Mouse (Mus musculus): Measurements from ENCODE around the gene Pik3r2. TPM values are rescaled to one million over a fixed set of nuclear protein-coding genes. Genes with fewer than 3 reads are reported as not detected.

The Pik3r2 gene
- polyA plus RNA-seq, 1 experiment from 2014 or later: 61.6 TPM

DNA sequence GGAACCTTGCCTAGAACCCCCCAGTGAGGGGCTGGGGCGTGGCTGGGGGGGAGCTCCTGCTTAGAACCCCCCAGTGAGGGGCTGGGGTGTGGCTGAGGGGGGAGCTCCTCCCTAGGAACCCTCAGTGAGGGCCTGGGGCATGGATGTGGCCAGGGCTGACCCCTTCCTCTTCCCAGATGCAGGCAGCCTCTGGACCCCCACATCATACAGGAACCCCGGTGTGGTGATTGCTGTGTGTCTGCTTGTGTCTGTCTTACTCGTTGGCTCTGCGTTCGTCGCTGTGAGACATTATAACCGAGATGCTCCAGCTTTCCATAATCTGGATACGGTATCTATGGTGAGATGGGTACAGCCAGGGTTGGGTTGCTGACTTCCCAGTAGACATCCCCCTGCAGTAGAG is 54.9 kb downstream of the Pik3r2 start:
- WGBS: 86% methylated on average over 8 of the region's 8 CpGs
- Histone ChIP-seq H3K27ac (ENCODE audit: low read depth, low read length) (no peak overlapping the region), H3K4me1 (replicated peaks; ENCODE audit: control insufficient read depth, insufficient read depth, low read length) (no peaks in the 10 kb centered on the region), H3K4me3 (ENCODE audit: low read depth, low read length) (no peak overlapping the region), H3K4me2 (ENCODE audit: low read depth, low read length, severe bottlenecking) (no peak overlapping the region), H3K9me3 (ENCODE audit: control insufficient read depth, low read length) (no peaks in the 10 kb centered on the region), H3K9ac (ENCODE audit: low read length) (no peak overlapping the region), H3K27me3 (ENCODE audit: control insufficient read depth, insufficient read depth, low read length) (no peaks in the 10 kb centered on the region), H3K36me3 (ENCODE audit: control insufficient read depth, insufficient read depth, low read length) (no peaks in the 10 kb centered on the region)
- peak; percentile 51 for DNase-seq (ENCODE audit: low spot score)
- no peak for ATAC-seq (replicated peaks; ENCODE audit: low FRiP score)

DNA sequence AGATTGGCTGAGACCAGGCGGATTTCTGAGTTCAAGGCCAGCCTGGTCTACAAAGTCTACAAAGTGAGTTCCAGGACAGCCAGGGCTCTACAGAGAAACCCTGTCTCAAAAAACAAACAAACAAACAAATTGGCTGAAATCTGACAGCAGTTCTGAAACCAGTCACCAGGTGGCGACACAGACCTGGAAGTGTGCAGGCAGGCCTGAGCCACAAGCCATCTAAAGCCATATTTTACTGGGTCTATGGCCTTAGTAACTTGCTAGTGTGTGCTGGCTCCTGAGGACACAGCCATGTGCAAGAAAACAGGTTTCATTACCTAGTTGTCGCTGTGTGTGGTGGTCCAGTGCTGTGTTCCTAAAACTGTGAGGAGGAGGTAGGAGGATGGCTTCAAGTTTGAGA is 55.8 kb downstream of the Pik3r2 start:
- H3K9ac ChIP-seq (ENCODE audit: low read length): no peak overlapping the region
- H3K27me3 ChIP-seq (ENCODE audit: control insufficient read depth, insufficient read depth, low read length): no peaks in the 10 kb centered on the region
- DNase-seq (ENCODE audit: low spot score) (peak; percentile 87), ATAC-seq (replicated peaks; ENCODE audit: low FRiP score) (peak; percentile 69; the same call in 1 of the 2 replicates)
- no peak overlapping the region for H3K4me2 ChIP-seq (ENCODE audit: low read depth, low read length, severe bottlenecking)
- no peaks in the 10 kb centered on the region for H3K9me3 ChIP-seq (ENCODE audit: control insufficient read depth, low read length)
- no peaks in the 10 kb centered on the region for H3K4me1 ChIP-seq (replicated peaks; ENCODE audit: control insufficient read depth, insufficient read depth, low read length)
- H3K36me3 ChIP-seq (ENCODE audit: control insufficient read depth, insufficient read depth, low read length): no peaks in the 10 kb centered on the region
- no peak overlapping the region for H3K4me3 ChIP-seq (ENCODE audit: low read depth, low read length)
- no peak overlapping the region for H3K27ac ChIP-seq (ENCODE audit: low read depth, low read length)
- whole genome bisulfite sequencing: 8% methylated on average over 3 of the region's 3 CpGs

DNA sequence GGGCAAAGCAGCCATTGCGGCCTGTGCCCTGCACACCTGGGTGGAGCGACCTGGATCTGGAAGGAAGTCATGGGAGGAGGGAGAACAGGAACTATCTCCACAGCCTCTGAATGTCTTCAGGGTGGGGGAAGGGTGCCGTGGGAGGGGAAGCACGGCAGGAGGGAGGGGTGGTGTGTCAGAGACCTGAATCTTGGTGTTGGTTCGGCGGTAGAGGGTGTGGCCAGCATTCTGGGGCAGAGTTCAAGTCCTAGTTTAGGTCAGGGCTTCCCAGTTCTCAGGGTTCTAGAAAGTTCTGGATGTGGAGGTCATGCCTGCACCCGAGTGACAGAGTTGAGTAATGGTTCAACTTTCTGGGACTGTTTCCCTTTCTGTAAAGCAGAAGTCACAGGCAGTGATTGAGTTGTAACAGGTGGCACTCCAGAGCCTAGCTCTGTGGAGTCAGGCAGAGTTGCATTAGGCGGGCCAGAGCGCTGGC is 56.7 kb downstream of the Pik3r2 start:
- ATAC-seq (replicated peaks; ENCODE audit: low FRiP score): no peak
- DNase-seq (ENCODE audit: low spot score): no peak
- WGBS: 76% methylated on average over 9 of the region's 9 CpGs
- no peak overlapping the region for H3K9ac ChIP-seq (ENCODE audit: low read length)
- no peaks in the 10 kb centered on the region for H3K27me3 ChIP-seq (ENCODE audit: control insufficient read depth, insufficient read depth, low read length)
- H3K27ac ChIP-seq (ENCODE audit: low read depth, low read length): no peak overlapping the region
- no peaks in the 10 kb centered on the region for H3K36me3 ChIP-seq (ENCODE audit: control insufficient read depth, insufficient read depth, low read length)
- H3K9me3 ChIP-seq (ENCODE audit: control insufficient read depth, low read length): no peaks in the 10 kb centered on the region
- no peaks in the 10 kb centered on the region for H3K4me1 ChIP-seq (replicated peaks; ENCODE audit: control insufficient read depth, insufficient read depth, low read length)
- no peak overlapping the region for H3K4me2 ChIP-seq (ENCODE audit: low read depth, low read length, severe bottlenecking)
- no peak overlapping the region for H3K4me3 ChIP-seq (ENCODE audit: low read depth, low read length)

DNA sequence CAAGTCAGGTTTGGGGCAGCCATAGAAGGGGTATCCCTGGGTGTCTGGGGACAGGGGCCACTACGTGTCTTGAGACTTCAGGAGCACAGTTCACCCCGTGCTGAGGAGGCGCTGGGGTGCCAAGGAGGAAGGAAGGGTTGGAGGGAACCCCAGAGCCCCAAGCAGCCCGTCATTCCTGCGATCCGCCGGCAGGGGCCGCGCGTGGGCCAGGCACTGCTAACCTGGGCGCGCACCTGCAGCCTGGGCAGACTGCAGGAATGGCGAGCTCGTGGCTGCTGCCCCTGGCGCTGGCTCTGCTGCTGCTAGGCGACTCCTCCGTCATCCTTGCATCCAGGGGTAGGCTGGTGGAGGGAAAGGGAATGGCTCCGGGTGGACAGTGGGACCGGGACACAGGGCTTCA is 58.2 kb downstream of the Pik3r2 start, which contains the start of gene Gm3336:
Gm3336 (plus strand) TSS at position 247 of the 400 bp plus-strand sequence.
- Histone ChIP-seq H3K4me3 (ENCODE audit: low read depth, low read length) (no peak within 1 kb of the TSS), H3K27ac (ENCODE audit: low read depth, low read length) (no peak within 1 kb of the TSS), H3K9me3 (ENCODE audit: control insufficient read depth, low read length) (no peaks in the 10 kb centered on the region), H3K36me3 (ENCODE audit: control insufficient read depth, insufficient read depth, low read length) (no peaks in the 10 kb centered on the region), H3K9ac (ENCODE audit: low read length) (no peak within 1 kb of the TSS; the same call in 1 of the 2 replicates), H3K4me1 (replicated peaks; ENCODE audit: control insufficient read depth, insufficient read depth, low read length) (no peaks in the 10 kb centered on the region), H3K4me2 (ENCODE audit: low read depth, low read length, severe bottlenecking) (no peak within 1 kb of the TSS), H3K27me3 (ENCODE audit: control insufficient read depth, insufficient read depth, low read length) (no peaks in the 10 kb centered on the region)
- WGBS: 1% methylated on average over 19 of the region's 19 CpGs
- ATAC-seq (replicated peaks; ENCODE audit: low FRiP score) (peak; percentile 45; the same call in 1 of the 2 replicates), DNase-seq (ENCODE audit: low spot score) (peak; percentile 80)

Small RNA genes lying within 50 kb of the gene (microRNA-seq; reads per million reads assigned to microRNA genes)
- gene Mir7240 (ENCODE audit: insufficient number of aligned reads): not detected

Other genes starting within 250 kb of the Pik3r2 start
- gene Fkbp8, start 249.0 kb downstream of the Pik3r2 start, polyA plus RNA-seq (2014; fragmentation: Nextera tagmentation; extraction: Ambion mirVana): 268 and 290 TPM in 2 replicates
- gene Kxd1, start 248.8 kb downstream of the Pik3r2 start, polyA plus RNA-seq (2014; fragmentation: Nextera tagmentation; extraction: Ambion mirVana): 56.0 and 59.9 TPM in 2 replicates
- gene Ell, start 237.3 kb downstream of the Pik3r2 start, polyA plus RNA-seq (2014; fragmentation: Nextera tagmentation; extraction: Ambion mirVana): 21.8 and 22.2 TPM in 2 replicates
- gene Isyna1, start 182.3 kb downstream of the Pik3r2 start, polyA plus RNA-seq (2014; fragmentation: Nextera tagmentation; extraction: Ambion mirVana): 98.1 and 109 TPM in 2 replicates
- gene Ssbp4, start 167.8 kb downstream of the Pik3r2 start, polyA plus RNA-seq (2014; fragmentation: Nextera tagmentation; extraction: Ambion mirVana): 113 and 127 TPM in 2 replicates
- gene Lrrc25, start 160.6 kb downstream of the Pik3r2 start, polyA plus RNA-seq (2014; fragmentation: Nextera tagmentation; extraction: Ambion mirVana): 1.2 and 1.4 TPM in 2 replicates
- gene Gdf15, start 144.3 kb downstream of the Pik3r2 start, polyA plus RNA-seq (2014; fragmentation: Nextera tagmentation; extraction: Ambion mirVana): not detected in 2 replicates
- 70.9 and 73.8 TPM in 2 replicates for gene Pgpep1, start 116.3 kb downstream of the Pik3r2 start, polyA plus RNA-seq (2014; fragmentation: Nextera tagmentation; extraction: Ambion mirVana)
- gene Lsm4, start 103.5 kb downstream of the Pik3r2 start, polyA plus RNA-seq (2014; fragmentation: Nextera tagmentation; extraction: Ambion mirVana): 318 and 346 TPM in 2 replicates
- 128 and 157 TPM in 2 replicates for gene Jund, start 77.8 kb downstream of the Pik3r2 start, polyA plus RNA-seq (2014; fragmentation: Nextera tagmentation; extraction: Ambion mirVana)
- gene Iqcn, start 73.3 kb downstream of the Pik3r2 start, polyA plus RNA-seq (2014; fragmentation: Nextera tagmentation; extraction: Ambion mirVana): not detected in 2 replicates
- gene Gm3336, start 58.2 kb downstream of the Pik3r2 start, polyA plus RNA-seq (2014; fragmentation: Nextera tagmentation; extraction: Ambion mirVana): not detected in 2 replicates
- gene Pde4c, start 53.0 kb downstream of the Pik3r2 start, polyA plus RNA-seq (2014; fragmentation: Nextera tagmentation; extraction: Ambion mirVana): 0.13 and 0.37 TPM in 2 replicates
- 42.7 and 49.7 TPM in 2 replicates for gene Rab3a, start 22.0 kb downstream of the Pik3r2 start, polyA plus RNA-seq (2014; fragmentation: Nextera tagmentation; extraction: Ambion mirVana)
- gene Mpv17l2, start 15.8 kb downstream of the Pik3r2 start, polyA plus RNA-seq (2014; fragmentation: Nextera tagmentation; extraction: Ambion mirVana): 31.0 and 34.1 TPM in 2 replicates
- 15.9 and 17.4 TPM in 2 replicates for gene Mast3, start 28.3 kb upstream of the Pik3r2 start, polyA plus RNA-seq (2014; fragmentation: Nextera tagmentation; extraction: Ambion mirVana)
- gene Il12rb1, start 31.7 kb upstream of the Pik3r2 start, polyA plus RNA-seq (2014; fragmentation: Nextera tagmentation; extraction: Ambion mirVana): not detected in 2 replicates
- 6.3 and 7.2 TPM in 2 replicates for gene Arrdc2, start 63.0 kb upstream of the Pik3r2 start, polyA plus RNA-seq (2014; fragmentation: Nextera tagmentation; extraction: Ambion mirVana)
- 9.0 and 13.4 TPM in 2 replicates for gene Kcnn1, start 86.5 kb upstream of the Pik3r2 start, polyA plus RNA-seq (2014; fragmentation: Nextera tagmentation; extraction: Ambion mirVana)
- 165 and 176 TPM in 2 replicates for gene Ccdc124, start 97.2 kb upstream of the Pik3r2 start, polyA plus RNA-seq (2014; fragmentation: Nextera tagmentation; extraction: Ambion mirVana)
- 0.43 and 0.44 TPM in 2 replicates for gene Slc5a5, start 116.0 kb upstream of the Pik3r2 start, polyA plus RNA-seq (2014; fragmentation: Nextera tagmentation; extraction: Ambion mirVana)
- gene Rpl18a, start 120.7 kb upstream of the Pik3r2 start, polyA plus RNA-seq (2014; fragmentation: Nextera tagmentation; extraction: Ambion mirVana): 2,879 and 3,145 TPM in 2 replicates
- gene Map1s, start 129.2 kb upstream of the Pik3r2 start, polyA plus RNA-seq (2014; fragmentation: Nextera tagmentation; extraction: Ambion mirVana): 57.3 and 59.9 TPM in 2 replicates